Mouse (Mus musculus) forebrain, embryonic 13.5 days (tissue): Measurements from ENCODE around the gene Cavin1. TPM values are rescaled to one million over a fixed set of nuclear protein-coding genes. Genes with fewer than 3 reads are reported as not detected.

Source experiments
- ATAC-seq: fragments of 200-750 bp; cut with Nextera tagmentation; 2 replicates; pipeline ENCODE4 v1.8.0; 2017
- H3K27ac ChIP-seq: fragments of 300-500 bp; sonication (generic); 2 replicates; pipeline ENCODE4 v1.5.1; 2015; ENCODE audit warnings: inconsistent platforms, mild to moderate bottlenecking, moderate library complexity
- H3K27me3 ChIP-seq: fragments of 300-500 bp; sonication (generic); 2 replicates; pipeline ENCODE4 v1.6.1; 2015; ENCODE audit warnings: mild to moderate bottlenecking, inconsistent platforms
- H3K36me3 ChIP-seq: fragments of 300-500 bp; sonication (generic); 2 replicates; pipeline ENCODE4 v1.6.1; 2015; ENCODE audit warnings: mild to moderate bottlenecking, inconsistent platforms; ENCODE audit not compliant: poor library complexity, severe bottlenecking
- H3K4me1 ChIP-seq: fragments of 300-500 bp; sonication (generic); 2 replicates; pipeline ENCODE4 v1.6.1; 2015; ENCODE audit warnings: inconsistent platforms
- H3K4me2 ChIP-seq: fragments of 300-500 bp; sonication (generic); 2 replicates; pipeline ENCODE4 v1.6.1; 2015; ENCODE audit warnings: inconsistent platforms, mild to moderate bottlenecking, moderate library complexity
- H3K4me3 ChIP-seq: fragments of 300-500 bp; sonication (generic); 2 replicates; pipeline ENCODE4 v1.5.1; 2015; ENCODE audit warnings: mild to moderate bottlenecking, inconsistent platforms
- H3K9ac ChIP-seq: fragments of 300-500 bp; sonication (generic); 2 replicates; pipeline ENCODE4 v1.6.1; 2015; ENCODE audit warnings: mild to moderate bottlenecking, inconsistent platforms
- H3K9me3 ChIP-seq: fragments of 300-500 bp; sonication (generic); replicated peaks from 2 replicates; pipeline ENCODE4 v1.6.1; 2016; ENCODE audit warnings: inconsistent platforms
- WGBS: fragments of 180-500 bp; shearing (Covaris S2); methylation state at CpG from one replicate; pipeline ENCODE4 v1.1.7; 2015; 5-methylcytosine and 5-hydroxymethylcytosine counted together
- polyA plus RNA-seq: library from polyadenylated mRNA; unstranded; fragments of >200 nt; fragmentation: Nextera tagmentation; extraction: Ambion mirVana; gene quantifications from 2 replicates; pipeline ENCODE4 v1.2.1, GENCODE M21; 2015

The Cavin1 gene
- polyA plus RNA-seq, 1 experiment from 2014 or later: 23.4 TPM

DNA sequence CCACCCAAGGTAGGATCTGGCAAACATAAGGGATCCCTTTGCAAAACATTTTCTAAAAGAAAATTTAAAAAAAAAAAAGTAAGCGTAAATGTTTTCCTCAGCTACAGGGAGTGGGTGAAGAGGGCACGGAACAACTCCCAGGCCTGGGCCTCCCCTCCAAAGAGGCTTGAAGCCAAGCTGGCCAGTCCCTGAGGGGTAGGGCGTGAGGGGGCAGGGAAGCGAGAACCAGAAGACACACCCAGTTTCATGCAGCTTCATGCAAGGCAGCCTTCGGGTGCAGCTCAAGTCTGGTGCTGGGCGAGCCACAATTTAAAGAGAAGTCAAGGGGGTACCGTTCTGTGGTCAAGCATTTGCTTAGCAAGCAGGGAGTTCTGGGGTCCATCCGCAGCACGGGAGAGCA lies 7.0 kb downstream of the Cavin1 start:
- Histone ChIP-seq H3K4me1 (peaks cover 8% of the 10 kb centered on the region), H3K36me3 (no peaks in the 10 kb centered on the region), H3K27ac (no peak overlapping the region), H3K9me3 (no peaks in the 10 kb centered on the region), H3K27me3 (peaks cover 56% of the 10 kb centered on the region), H3K4me2 (no peak overlapping the region), H3K9ac (no peak overlapping the region), H3K4me3 (no peak overlapping the region)
- ATAC-seq: no peak
- 80% methylated on average over 9 of the region's 9 CpGs for WGBS

- Histone ChIP-seq H3K36me3 (no peaks in the 10 kb centered on the region), H3K9ac (no peak overlapping the region), H3K27me3 (peaks cover 56% of the 10 kb centered on the region), H3K4me2 (no peak overlapping the region), H3K27ac (no peak overlapping the region), H3K9me3 (no peaks in the 10 kb centered on the region), H3K4me1 (peaks cover 11% of the 10 kb centered on the region), H3K4me3 (no peak overlapping the region)
- ATAC-seq: no peak
- WGBS: 59% methylated on average over 9 of the region's 9 CpGs
Measured at GRCm38 (mm10) chr11:100962371-100962911, 8.2 kb downstream of the Cavin1 start.

DNA sequence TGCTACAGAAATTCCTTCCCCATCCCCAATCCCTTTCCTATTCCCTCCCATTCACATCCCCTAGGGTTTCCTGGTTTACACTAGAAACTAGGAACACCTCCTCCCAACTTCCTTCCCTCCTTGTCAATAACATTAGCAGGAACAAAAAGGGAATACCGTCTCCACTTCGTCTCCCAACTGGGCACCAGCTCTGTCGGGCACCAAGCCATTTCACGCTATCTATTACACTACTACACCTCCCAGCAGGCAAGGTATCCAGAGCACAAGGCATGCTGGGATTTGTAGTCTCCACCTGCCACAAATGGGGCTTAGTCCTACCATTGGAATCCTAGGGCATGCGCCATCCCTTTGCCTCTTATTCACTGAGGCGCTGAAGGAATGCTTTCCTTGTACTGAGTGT lies 10.1 kb downstream of the Cavin1 start:
- Histone ChIP-seq H3K27me3 (peaks cover 45% of the 10 kb centered on the region), H3K36me3 (no peaks in the 10 kb centered on the region), H3K4me2 (0 out of 2 replicates have a peak overlapping the region, but pooled peaks have one; percentile 1), H3K4me3 (no peak overlapping the region), H3K4me1 (peaks cover 11% of the 10 kb centered on the region), H3K9ac (no peak overlapping the region), H3K27ac (no peak overlapping the region), H3K9me3 (no peaks in the 10 kb centered on the region)
- 12% methylated on average over 6 of the region's 6 CpGs for WGBS
- peak; percentile 80 for ATAC-seq

- WGBS: 32% methylated on average over 3 of the region's 3 CpGs
- H3K4me3 ChIP-seq: no peak overlapping the region
- no peak overlapping the region for H3K27ac ChIP-seq
- peaks cover 39% of the 10 kb centered on the region for H3K27me3 ChIP-seq
- no peak overlapping the region for H3K9ac ChIP-seq
- H3K4me2 ChIP-seq: no peak overlapping the region
- no peak for ATAC-seq
- no peaks in the 10 kb centered on the region for H3K36me3 ChIP-seq
- no peaks in the 10 kb centered on the region for H3K9me3 ChIP-seq
- peaks cover 11% of the 10 kb centered on the region for H3K4me1 ChIP-seq
Measured at GRCm38 (mm10) chr11:100959826-100960225, 10.9 kb downstream of the Cavin1 start.

DNA sequence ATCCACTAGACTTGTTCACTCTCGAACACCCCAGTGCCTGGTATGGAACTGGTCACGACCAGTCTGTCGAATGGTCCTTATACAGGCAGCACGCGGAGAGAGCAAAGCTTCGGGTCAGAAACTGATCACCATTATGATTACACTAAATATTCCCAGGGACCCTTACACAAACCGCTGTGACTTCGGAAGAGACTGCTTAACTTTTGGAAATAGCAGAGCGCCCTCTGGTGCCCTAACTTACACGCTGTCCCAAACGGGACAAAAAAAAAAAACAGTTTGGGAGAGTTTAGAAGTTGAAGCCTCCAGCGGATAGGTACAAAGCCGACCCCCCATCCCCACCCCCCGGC lies 11.2 kb downstream of the Cavin1 start:
- peaks cover 39% of the 10 kb centered on the region for H3K27me3 ChIP-seq
- peak overlapping the region; percentile 37; the same call in 1 of the 2 replicates for H3K9ac ChIP-seq
- 4% methylated on average over 14 of the region's 14 CpGs for WGBS
- peak overlapping the region; percentile 47 for H3K4me2 ChIP-seq
- H3K4me1 ChIP-seq: peaks cover 11% of the 10 kb centered on the region
- H3K4me3 ChIP-seq: peak overlapping the region; percentile 28; the same call in 1 of the 2 replicates
- no peak overlapping the region for H3K27ac ChIP-seq
- H3K36me3 ChIP-seq: no peaks in the 10 kb centered on the region
- ATAC-seq: no peak
- H3K9me3 ChIP-seq: no peaks in the 10 kb centered on the region

- no peaks in the 10 kb centered on the region for H3K9me3 ChIP-seq
- H3K4me3 ChIP-seq: peak overlapping the region; percentile 28
- H3K4me1 ChIP-seq: peaks cover 11% of the 10 kb centered on the region
- peak overlapping the region; percentile 37 for H3K9ac ChIP-seq
- peaks cover 39% of the 10 kb centered on the region for H3K27me3 ChIP-seq
- H3K4me2 ChIP-seq: peak overlapping the region; percentile 47
- 8% methylated on average over 76 of the region's 76 CpGs for WGBS
- 0 out of 2 replicates have a peak, but pooled peaks have one; percentile 27 for ATAC-seq
- no peaks in the 10 kb centered on the region for H3K36me3 ChIP-seq
- no peak overlapping the region for H3K27ac ChIP-seq
Measured at GRCm38 (mm10) chr11:100958613-100959463, 11.8 kb downstream of the Cavin1 start.

GRCm38 (mm10) chr11:100957915-100958469 lies 12.7 kb downstream of the Cavin1 start:
- Histone ChIP-seq H3K4me3 (no peak overlapping the region), H3K27ac (no peak overlapping the region), H3K4me2 (no peak overlapping the region), H3K9ac (no peak overlapping the region), H3K4me1 (peaks cover 11% of the 10 kb centered on the region), H3K36me3 (no peaks in the 10 kb centered on the region), H3K9me3 (no peaks in the 10 kb centered on the region), H3K27me3 (peaks cover 43% of the 10 kb centered on the region)
- no peak for ATAC-seq
- WGBS: 40% methylated on average over 6 of the region's 6 CpGs

DNA sequence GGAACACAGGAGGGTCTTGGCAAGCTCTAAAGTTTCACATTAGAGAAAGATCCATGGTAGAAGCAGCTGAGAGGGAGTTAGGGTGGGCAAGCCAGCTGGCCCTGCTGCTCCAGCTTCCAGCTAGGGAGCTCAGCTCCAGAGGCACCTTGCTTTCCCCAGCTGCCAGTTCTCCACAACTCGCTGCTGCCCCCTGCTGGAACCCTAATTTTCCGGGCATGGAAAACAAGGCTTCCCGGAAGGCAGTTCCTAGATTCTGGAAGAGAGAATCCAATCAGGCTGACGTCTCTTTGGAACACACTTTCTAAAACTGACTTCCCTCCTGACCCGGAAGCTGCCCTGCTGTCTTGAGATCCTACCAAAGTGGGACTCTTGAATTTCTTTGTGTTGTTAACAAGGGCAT lies 13.4 kb downstream of the Cavin1 start:
- no peaks in the 10 kb centered on the region for H3K36me3 ChIP-seq
- no peak overlapping the region for H3K9ac ChIP-seq
- peaks cover 12% of the 10 kb centered on the region for H3K4me1 ChIP-seq
- ATAC-seq: peak; percentile 65
- WGBS: 0% methylated on average over 5 of the region's 5 CpGs
- no peak overlapping the region for H3K4me2 ChIP-seq
- no peak overlapping the region for H3K27ac ChIP-seq
- H3K4me3 ChIP-seq: no peak overlapping the region
- H3K27me3 ChIP-seq: peaks cover 41% of the 10 kb centered on the region
- no peaks in the 10 kb centered on the region for H3K9me3 ChIP-seq

DNA sequence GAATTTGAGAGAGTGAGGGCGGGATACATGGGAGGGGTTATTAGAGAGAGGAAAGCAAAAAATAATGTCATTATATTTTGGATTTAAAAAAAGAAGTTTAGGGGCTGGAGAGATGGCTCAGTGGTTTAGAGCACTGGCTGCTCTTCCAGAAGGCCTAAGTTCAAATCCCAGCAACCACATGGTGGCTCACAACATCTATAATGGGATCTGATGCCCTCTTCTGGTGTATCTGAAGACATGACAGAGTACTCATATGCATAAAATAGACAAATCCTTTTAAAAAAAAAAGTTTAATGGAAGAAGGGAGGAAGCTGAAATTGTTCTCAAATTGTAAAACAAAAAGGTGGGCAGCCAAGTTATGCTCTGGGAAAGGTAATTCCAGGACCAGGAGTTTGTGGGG lies 21.1 kb downstream of the Cavin1 start:
- H3K9me3 ChIP-seq: no peaks in the 10 kb centered on the region
- H3K4me1 ChIP-seq: peaks cover 13% of the 10 kb centered on the region; the same call in 1 of the 2 replicates
- H3K9ac ChIP-seq: no peak overlapping the region
- peaks cover 4% of the 10 kb centered on the region; the same call in 1 of the 2 replicates for H3K27me3 ChIP-seq
- H3K4me2 ChIP-seq: no peak overlapping the region
- H3K4me3 ChIP-seq: no peak overlapping the region
- H3K36me3 ChIP-seq: no peaks in the 10 kb centered on the region
- no peak overlapping the region for H3K27ac ChIP-seq
- no peak for ATAC-seq
- 87% methylated on average over 1 of the region's 1 CpGs for WGBS

GRCm38 (mm10) chr11:100948317-100948716 lies 22.4 kb downstream of the Cavin1 start:
- H3K27ac ChIP-seq: no peak overlapping the region
- H3K4me1 ChIP-seq: peaks cover 13% of the 10 kb centered on the region; the same call in 1 of the 2 replicates
- 51% methylated on average over 4 of the region's 4 CpGs for WGBS
- H3K36me3 ChIP-seq: no peaks in the 10 kb centered on the region
- peaks cover 3% of the 10 kb centered on the region; the same call in 1 of the 2 replicates for H3K27me3 ChIP-seq
- no peak overlapping the region for H3K9ac ChIP-seq
- no peak for ATAC-seq
- H3K9me3 ChIP-seq: no peaks in the 10 kb centered on the region
- H3K4me3 ChIP-seq: no peak overlapping the region
- no peak overlapping the region for H3K4me2 ChIP-seq

DNA sequence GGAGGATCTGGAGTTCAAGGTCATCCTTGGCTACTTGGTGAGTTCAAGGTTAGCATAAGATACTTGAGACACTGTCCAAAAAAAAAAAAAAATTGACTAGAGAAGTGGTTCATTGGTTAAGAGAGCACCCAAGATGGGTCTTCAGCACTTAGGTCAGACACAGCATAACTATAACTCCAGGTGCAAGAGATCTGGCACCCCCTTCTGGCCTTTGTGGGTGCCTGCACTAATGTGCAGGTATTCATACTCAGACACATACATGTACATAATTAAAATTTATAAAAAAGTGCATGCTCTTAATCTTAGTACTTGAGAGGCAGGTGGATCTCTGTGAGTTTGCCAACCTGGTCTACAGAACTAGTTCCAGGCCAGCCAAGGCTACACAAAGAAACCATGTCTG lies 23.1 kb downstream of the Cavin1 start:
- no peak for ATAC-seq
- H3K4me1 ChIP-seq: peaks cover 13% of the 10 kb centered on the region; the same call in 1 of the 2 replicates
- no peaks in the 10 kb centered on the region for H3K27me3 ChIP-seq
- H3K4me3 ChIP-seq: no peak overlapping the region
- no peaks in the 10 kb centered on the region for H3K9me3 ChIP-seq
- H3K27ac ChIP-seq: no peak overlapping the region
- H3K4me2 ChIP-seq: no peak overlapping the region
- no peaks in the 10 kb centered on the region for H3K36me3 ChIP-seq
- no peak overlapping the region for H3K9ac ChIP-seq

GRCm38 (mm10) chr11:100946862-100947261 lies 23.8 kb downstream of the Cavin1 start:
- H3K36me3 ChIP-seq: no peaks in the 10 kb centered on the region
- no peak overlapping the region for H3K4me3 ChIP-seq
- H3K9ac ChIP-seq: no peak overlapping the region
- H3K9me3 ChIP-seq: no peaks in the 10 kb centered on the region
- WGBS: 42% methylated on average over 4 of the region's 4 CpGs
- H3K4me2 ChIP-seq: no peak overlapping the region
- H3K27ac ChIP-seq: no peak overlapping the region
- H3K4me1 ChIP-seq: peaks cover 8% of the 10 kb centered on the region; the same call in 1 of the 2 replicates
- ATAC-seq: no peak
- no peaks in the 10 kb centered on the region for H3K27me3 ChIP-seq
